Mouse (Mus musculus): ENCODE results near the gene Aagab.

The Aagab gene

DNA sequence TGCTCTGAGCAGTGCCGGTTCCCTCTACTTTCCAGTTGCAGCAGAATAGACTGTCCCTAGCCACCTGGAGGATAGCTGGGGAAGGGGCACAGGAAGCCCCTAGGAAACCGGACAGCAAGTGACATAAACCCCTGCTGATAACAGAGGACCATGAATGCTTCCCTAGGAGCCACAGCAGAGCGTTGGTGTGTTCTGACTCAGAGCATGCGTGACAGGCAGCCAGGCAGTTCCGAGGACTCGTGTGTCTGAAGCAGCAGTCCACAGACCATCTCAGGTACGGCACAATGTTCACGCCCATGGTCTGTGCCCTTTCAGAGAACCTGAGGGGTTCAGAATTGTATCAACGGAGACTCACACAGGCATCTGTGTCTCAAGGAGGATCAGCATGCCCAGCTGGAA lies 46.1 kb downstream of the Aagab start:
- DNase-seq: no peak

- DNase-seq: peak in 1 of 2 experiments; percentile 47
Observed at GRCm38 (mm10) chr9:63649841-63650545, 47.5 kb downstream of the Aagab start.

DNA sequence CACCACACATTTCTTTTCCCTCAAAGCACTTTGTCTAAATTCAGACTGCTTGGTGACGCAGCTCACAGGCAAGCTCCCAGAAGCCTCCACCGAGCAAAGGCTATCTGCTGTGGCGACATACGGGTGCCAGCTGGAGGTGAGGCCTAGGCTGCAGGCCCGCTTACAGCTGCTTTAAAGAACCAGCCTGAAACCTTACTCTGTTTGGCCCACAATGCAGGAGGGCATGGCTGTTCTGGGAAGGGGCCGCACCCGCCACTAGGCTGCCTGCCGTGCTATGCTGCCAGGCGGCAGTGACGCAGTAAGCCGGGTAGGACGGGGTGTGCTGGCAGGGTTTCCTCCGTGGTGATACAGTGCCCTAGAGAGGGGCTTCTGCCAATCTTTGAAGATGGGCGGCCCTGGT lies 48.4 kb downstream of the Aagab start:
- no peak for DNase-seq

DNA sequence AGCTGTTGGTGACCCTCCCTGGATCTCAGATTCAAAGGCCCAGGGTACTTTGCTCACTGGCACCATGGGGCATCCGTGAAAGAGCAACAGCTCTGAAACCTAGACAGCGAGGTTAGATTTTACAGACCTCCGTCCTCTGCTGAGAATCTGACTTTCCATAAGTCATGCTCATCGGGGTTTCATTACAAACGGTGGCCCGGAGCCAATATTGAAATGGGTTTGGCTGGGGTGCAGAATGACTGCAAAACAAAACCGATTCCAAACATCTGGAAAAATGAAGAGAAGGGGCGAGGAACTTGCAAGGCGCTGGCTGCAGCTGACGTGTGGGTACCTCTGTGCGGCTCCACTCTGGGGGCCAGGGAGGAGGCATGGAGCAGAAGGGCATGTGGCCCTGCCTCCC lies 49.1 kb downstream of the Aagab start:
- no peak for DNase-seq

- peak in 1 of 2 experiments; percentile 19 for DNase-seq
Observed at GRCm38 (mm10) chr9:63653666-63654065, 51.2 kb downstream of the Aagab start.

DNA sequence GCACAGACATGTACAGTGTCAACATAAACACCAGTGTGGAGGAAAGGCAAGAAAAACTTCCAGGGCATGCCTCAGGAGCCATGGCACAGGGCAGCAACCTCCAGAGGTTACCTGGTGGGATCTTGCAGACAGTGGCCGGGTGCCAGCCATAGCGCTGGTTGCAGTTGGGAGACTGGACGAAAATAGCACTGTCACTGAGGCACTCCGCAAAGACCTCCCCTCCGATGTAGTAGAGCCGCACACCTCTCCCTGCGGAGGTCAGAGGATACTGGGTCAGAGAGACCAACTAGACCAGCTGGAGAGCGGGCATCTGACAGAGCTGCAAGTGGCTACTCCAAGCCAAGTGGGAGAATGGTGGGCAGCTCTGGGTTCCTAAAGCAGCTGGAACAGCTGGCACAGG lies 52.1 kb downstream of the Aagab start:
- DNase-seq: no peak

- DNase-seq: no peak
Observed at GRCm38 (mm10) chr9:63655092-63655491, 52.6 kb downstream of the Aagab start.

GRCm38 (mm10) chr9:63657167-63657566 lies 54.7 kb downstream of the Aagab start:
- DNase-seq: no peak

GRCm38 (mm10) chr9:63658436-63658835 lies 56.0 kb downstream of the Aagab start:
- DNase-seq: no peak

DNA sequence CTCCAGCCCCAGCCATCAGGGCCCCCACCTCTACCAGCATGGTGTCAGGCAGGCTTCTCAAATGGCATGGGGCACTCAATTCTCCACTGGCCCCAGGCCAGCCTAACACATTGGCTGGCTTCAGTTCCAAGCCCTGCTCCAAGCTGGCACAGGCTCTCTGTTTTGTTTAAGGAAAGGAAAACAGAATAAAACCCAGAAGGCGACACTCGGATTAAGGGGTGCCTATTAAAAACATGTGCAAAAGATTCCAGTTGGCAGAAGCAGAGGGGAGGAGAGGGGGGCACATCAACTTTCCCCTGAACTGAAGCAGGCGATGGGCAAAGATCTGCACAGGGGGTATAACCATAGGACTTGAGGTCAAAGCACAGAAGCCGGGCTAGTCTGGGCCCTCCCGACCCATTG lies 56.5 kb downstream of the Aagab start:
- no peak for DNase-seq

DNA sequence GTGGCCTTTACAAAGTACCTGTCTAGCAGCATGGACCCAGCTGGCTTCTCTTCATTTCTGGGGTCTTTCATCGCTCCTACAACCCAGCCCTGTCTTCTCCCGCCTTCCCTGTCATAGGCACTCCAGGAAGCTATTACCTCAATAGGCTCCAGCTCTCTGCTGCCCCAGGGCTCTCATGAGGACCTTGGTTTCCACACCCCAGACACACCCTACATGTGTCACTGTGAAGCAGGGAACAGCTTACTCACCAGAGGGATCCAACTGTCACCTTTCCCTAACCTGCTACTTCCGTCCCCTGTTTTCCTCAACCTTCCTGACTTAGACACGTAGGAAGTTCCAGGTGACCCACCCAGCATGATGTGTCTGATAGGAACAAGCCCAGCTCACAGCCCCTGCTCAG lies 57.6 kb downstream of the Aagab start:
- DNase-seq: no peak

- no peak for DNase-seq
Observed at GRCm38 (mm10) chr9:63660691-63661090, 58.2 kb downstream of the Aagab start.

- no peak for DNase-seq
Observed at GRCm38 (mm10) chr9:63662759-63663158, 60.3 kb downstream of the Aagab start.

- DNase-seq: no peak
Observed at GRCm38 (mm10) chr9:63663222-63663621, 60.8 kb downstream of the Aagab start.

GRCm38 (mm10) chr9:63664300-63664745 lies 61.9 kb downstream of the Aagab start:
- DNase-seq: no peak

- no peak for DNase-seq
Observed at GRCm38 (mm10) chr9:63664792-63665646, 62.6 kb downstream of the Aagab start.

DNA sequence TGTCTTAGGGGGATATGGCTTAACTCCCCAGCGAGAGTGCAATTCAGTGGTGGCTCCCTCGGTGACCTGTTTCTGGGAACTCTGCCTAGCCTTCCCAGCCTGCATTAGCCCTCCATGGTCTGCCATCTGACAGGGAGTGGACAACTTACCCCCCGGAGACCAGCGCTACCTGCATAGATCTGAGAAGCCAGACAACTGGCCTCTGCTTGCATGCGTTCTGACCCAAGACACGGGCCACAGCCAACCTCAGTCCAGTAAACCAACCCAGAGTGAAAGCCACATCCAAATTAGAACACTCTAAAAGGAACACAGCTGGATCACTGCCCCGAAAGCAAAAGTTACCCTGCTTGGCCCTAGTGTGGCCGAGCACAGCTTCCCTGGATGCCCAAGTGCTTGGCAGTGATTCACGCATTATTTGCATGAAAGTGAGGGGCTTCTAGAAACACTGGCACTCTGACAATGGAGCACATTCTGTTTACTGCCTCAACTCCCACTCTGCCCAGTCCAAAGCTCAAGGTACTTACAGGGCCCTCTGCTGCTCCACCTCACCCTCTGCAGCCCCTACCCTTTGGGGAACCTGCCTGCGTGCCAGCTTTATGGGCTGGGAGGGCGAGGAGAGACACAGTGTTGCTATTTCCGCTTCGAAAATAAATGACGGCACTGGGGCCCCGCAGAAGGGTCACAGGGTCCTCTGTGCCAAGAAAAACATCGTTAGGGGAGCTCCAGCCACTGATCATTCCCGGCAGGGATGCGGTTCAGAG lies 64.3 kb downstream of the Aagab start:
- DNase-seq: no peak

- DNase-seq: no peak
Observed at GRCm38 (mm10) chr9:63667373-63667724, 64.9 kb downstream of the Aagab start.

GRCm38 (mm10) chr9:63668621-63669020 lies 66.2 kb downstream of the Aagab start:
- no peak for DNase-seq

- DNase-seq: no peak
Observed at GRCm38 (mm10) chr9:63669816-63670215, 67.4 kb downstream of the Aagab start.

DNA sequence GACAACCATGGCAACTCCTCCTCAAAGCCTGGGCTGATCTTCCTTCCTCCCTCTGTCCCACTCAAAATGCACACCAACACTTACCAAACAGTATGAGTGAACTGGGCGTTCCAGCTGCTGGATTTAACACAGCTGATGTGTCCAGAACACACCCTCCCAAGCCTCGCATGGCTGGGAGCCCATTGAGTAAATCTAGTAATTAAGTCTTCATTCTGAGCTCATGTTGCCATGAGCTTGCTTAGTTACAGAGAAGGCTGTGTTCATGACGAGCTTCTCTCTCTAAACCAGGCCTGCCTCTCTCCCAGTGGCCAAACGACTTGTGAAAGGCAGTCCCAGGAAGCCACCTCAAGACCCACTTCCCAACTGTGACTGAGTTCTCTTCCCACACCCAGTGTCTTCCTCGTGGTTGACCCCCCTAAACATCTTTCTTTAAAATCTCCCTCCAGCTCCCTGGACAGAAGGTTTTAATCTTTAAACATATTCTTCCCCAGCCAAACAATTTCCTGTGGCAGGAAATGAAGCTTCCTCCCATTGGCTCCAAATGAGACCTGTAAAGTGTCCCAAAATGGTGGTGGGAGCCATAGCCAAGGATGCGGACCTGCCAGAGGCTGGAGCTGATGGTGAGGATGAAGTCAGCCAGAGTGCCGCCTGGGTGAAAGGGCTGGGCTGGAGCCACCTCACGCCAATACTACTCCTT lies 70.5 kb downstream of the Aagab start:
- no peak for DNase-seq

DNA sequence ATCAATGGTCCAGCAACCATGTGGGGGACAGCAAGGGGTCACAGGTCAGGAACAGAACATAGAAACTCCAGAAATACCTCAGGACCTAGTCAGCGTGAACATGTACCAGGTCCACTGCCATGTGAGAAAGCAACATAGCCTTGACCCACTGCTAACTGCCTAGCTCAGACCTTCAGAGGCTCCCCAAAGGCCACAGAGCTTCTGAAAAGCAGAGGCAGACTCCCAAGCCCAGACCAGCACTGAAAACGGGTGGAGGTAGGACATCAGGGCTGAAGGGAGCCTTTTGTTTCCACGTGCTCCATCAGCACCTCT lies 71.0 kb downstream of the Aagab start:
- DNase-seq: no peak

- no peak for DNase-seq
Observed at GRCm38 (mm10) chr9:63674613-63675012, 72.2 kb downstream of the Aagab start.

All from spleen, adult 18-20 months (tissue).